Mouse (Mus musculus) midbrain, embryonic 14.5 days (tissue): ENCODE measurements around the gene Tfe3. TPM values are rescaled to one million over a fixed set of nuclear protein-coding genes. Genes with fewer than 3 reads are reported as not detected.
"Not testable (repeated sequence)": the region's sequence is repeated elsewhere in the genome, so short reads cannot be mapped to it uniquely, and the experiment has no call there.

Experiments used
- ATAC-seq: fragments of 200-750 bp; cut with Nextera tagmentation; 2 replicates; pipeline ENCODE4 v1.8.0; 2017; ENCODE audit warnings: moderate number of reproducible peaks, moderate library complexity; ENCODE audit not compliant: low FRiP score, low TSS enrichment
- DNase-seq: peaks from one replicate; pipeline ENCODE4 v3.0.0-alpha.2; 2015
- H3K27ac ChIP-seq: fragments of 300-500 bp; sonication (generic); replicated peaks from 2 replicates; pipeline ENCODE4 v1.5.1; 2014; ENCODE audit warnings: mild to moderate bottlenecking, low read depth, low read length, moderate library complexity
- H3K27me3 ChIP-seq: fragments of 300-500 bp; sonication (generic); 2 replicates; pipeline ENCODE4 v1.6.1; 2014; ENCODE audit warnings: low read length, control low read depth, mixed read lengths; ENCODE audit not compliant: control insufficient read depth, insufficient read depth
- H3K36me3 ChIP-seq: fragments of 300-500 bp; sonication (generic); 2 replicates; pipeline ENCODE4 v1.6.1; 2014; ENCODE audit warnings: low read length, control low read depth; ENCODE audit not compliant: control insufficient read depth, insufficient read depth
- H3K4me1 ChIP-seq: fragments of 300-500 bp; sonication (generic); 2 replicates; pipeline ENCODE4 v1.6.1; 2014; ENCODE audit warnings: mild to moderate bottlenecking, antibody characterized with exemption, low read length, control low read depth; ENCODE audit not compliant: control insufficient read depth, insufficient read depth
- H3K4me2 ChIP-seq: fragments of 300-500 bp; sonication (generic); 2 replicates; pipeline ENCODE4 v1.6.1; 2014; ENCODE audit warnings: mild to moderate bottlenecking, low read length, moderate library complexity
- H3K4me3 ChIP-seq: fragments of 300-500 bp; sonication (generic); replicated peaks from 2 replicates; pipeline ENCODE4 v1.5.1; 2014; ENCODE audit warnings: low read depth, low read length
- H3K9ac ChIP-seq: fragments of 300-500 bp; sonication (generic); replicated peaks from 2 replicates; pipeline ENCODE4 v1.6.1; 2014; ENCODE audit warnings: mild to moderate bottlenecking, low read length, moderate library complexity
- H3K9me3 ChIP-seq: fragments of 300-500 bp; sonication (generic); 2 replicates; pipeline ENCODE4 v1.6.1; 2016; ENCODE audit warnings: low read length, control low read depth, mixed read lengths; ENCODE audit not compliant: control insufficient read depth
- WGBS: fragments of 180-500 bp; shearing (Covaris S2); extraction: QIAGEN DNeasy Blood & Tissue Kit; methylation state at CpG from one replicate; pipeline ENCODE4 v1.1.7; 2014; 5-methylcytosine and 5-hydroxymethylcytosine counted together
- polyA plus RNA-seq: library from polyadenylated mRNA; unstranded; fragments of >200 nt; fragmentation: Nextera tagmentation; extraction: Ambion mirVana; gene quantifications from 2 replicates; pipeline ENCODE4 v1.2.1, GENCODE M21; 2014

The Tfe3 gene
- polyA plus RNA-seq, 1 experiment from 2014 or later: 21.7 TPM

DNA sequence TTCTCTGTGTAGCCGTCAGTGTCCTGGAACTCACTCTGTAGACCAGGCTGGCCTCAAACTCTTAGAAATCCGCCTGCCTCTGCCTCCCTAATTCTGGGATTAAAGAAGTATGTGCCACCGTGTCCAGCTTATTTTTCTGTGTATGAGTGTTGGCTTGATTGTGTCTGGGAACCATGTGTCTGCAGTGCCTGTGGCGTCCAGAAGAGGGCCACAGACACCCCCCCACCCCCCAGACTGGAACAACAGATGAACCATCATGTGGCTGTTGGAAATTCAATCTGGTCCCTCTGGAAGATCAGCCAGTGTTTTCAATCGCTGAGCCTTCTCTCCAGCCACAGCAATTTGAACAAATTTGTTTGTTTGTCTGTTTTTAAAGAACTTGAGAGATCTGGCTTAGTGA lies 18.9 kb upstream of the Tfe3 start:
- DNase-seq (no peak), ATAC-seq (no peak)

DNA sequence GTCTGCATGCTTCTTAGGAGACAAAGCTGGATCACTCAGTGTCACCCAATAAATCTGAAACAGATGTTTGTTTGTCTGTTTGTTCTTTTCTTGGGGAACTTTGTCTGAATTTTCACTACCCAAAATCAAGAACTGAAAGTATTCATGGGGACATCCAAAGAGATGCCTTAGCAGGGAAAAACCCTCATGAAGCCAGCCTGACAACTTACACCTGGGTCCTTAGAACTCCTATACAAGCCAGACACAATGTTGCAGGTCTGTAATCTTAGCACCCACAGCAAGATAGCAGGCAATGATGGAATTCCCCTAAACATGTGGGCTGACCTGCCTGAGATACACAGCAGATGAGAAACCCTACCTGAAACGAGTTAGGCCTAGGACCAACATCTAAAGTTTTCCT lies 17.4 kb upstream of the Tfe3 start:
- no peak for DNase-seq
- ATAC-seq: no peak
- no peaks in the 10 kb centered on the region for H3K9me3 ChIP-seq
- H3K4me3 ChIP-seq: no peak overlapping the region
- H3K36me3 ChIP-seq: no peaks in the 10 kb centered on the region
- H3K4me1 ChIP-seq: 0 out of 2 replicates have a peak, but pooled peaks cover 2% of the 10 kb centered on the region
- H3K27ac ChIP-seq: no peak overlapping the region
- H3K9ac ChIP-seq: no peak overlapping the region
- H3K27me3 ChIP-seq: no peaks in the 10 kb centered on the region
- WGBS: 69% methylated on average over 1 of the region's 1 CpGs
- no peak overlapping the region for H3K4me2 ChIP-seq

More for the DNA sequence above, 18.9 kb upstream of the Tfe3 start:
- no peak overlapping the region for H3K4me3 ChIP-seq
- no peaks in the 10 kb centered on the region for H3K27me3 ChIP-seq
- H3K36me3 ChIP-seq: no peaks in the 10 kb centered on the region
- H3K9ac ChIP-seq: no peak overlapping the region
- whole genome bisulfite sequencing: 55% methylated on average over 5 of the region's 5 CpGs
- no peaks in the 10 kb centered on the region for H3K9me3 ChIP-seq
- no peak overlapping the region for H3K27ac ChIP-seq
- H3K4me2 ChIP-seq: no peak overlapping the region
- no peaks in the 10 kb centered on the region for H3K4me1 ChIP-seq

DNA sequence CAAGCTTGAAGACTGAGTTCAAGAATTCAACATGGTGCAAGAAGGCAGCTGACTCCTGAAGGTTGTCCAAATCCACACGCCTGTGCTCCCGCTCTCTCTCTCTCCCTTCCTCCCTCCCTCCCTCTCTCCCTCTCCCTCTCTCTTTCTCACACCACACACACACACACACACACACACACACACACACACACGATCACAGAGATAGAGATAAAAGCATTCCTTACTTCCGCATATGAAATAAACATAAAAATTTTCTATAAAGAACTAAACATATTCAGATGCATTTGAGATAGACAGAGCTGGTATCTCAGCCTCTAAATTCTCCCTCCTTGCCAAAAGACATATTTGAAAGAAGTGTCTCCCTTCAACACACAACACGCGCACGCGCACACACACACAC lies 16.9 kb upstream of the Tfe3 start:
- Histone ChIP-seq H3K27me3 (no peaks in the 10 kb centered on the region), H3K4me3 (no peak overlapping the region), H3K36me3 (no peaks in the 10 kb centered on the region), H3K4me2 (no peak overlapping the region), H3K4me1 (0 out of 2 replicates have a peak, but pooled peaks cover 2% of the 10 kb centered on the region), H3K27ac (no peak overlapping the region), H3K9me3 (no peaks in the 10 kb centered on the region), H3K9ac (no peak overlapping the region)
- DNase-seq (no peak), ATAC-seq (no peak)
- 94% methylated on average over 8 of the region's 8 CpGs for WGBS

DNA sequence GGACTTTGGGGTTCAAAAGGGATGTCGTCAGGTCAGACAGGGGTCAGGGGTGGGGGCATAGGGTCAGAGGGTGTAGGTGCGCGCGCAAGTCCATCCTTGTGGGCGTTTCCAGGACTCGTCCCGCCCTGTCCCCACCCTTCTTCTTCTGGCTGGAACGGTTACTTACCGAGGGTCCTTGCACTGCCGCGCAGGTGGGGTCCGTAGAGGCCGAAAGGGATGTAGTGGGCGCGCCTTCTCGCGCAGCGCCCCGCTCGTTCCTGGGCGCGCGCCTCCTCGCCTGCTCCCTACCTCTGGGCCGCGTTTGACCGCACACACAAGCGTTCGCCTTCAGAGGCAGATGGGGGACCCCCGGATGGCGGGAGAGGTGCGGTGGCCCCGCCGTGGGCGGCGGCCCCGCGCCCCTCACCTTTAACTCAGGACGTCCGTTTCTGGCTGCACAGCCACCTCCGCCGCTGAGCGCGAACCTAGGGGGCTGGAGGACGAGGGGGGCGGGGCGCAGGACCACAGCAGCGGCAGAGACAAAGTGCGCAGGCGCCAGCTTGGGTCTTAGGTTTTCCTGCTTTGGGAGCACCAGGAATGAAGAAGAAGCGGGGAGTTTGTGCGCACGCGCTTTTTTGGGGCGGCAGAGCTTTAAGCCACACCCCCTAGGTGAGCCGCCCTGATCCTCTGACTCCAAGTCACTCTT lies 11.8 kb upstream of the Tfe3 start, which contains the start of gene Ccdc120:
Gene Ccdc120 (minus strand): TSS at position 474 of the 685 bp plus-strand sequence.
- WGBS: 16% methylated on average over 54 of the region's 56 CpGs
- DNase-seq (peak; percentile 94), ATAC-seq (peak; percentile 83)
- H3K4me2 ChIP-seq: peak within 1 kb of the TSS; percentile 55
- H3K27ac ChIP-seq: peak within 1 kb of the TSS; percentile 55; the same call in 1 of the 2 replicates
- no peaks in the 10 kb centered on the region for H3K9me3 ChIP-seq
- H3K27me3 ChIP-seq: no peaks in the 10 kb centered on the region
- H3K4me1 ChIP-seq: 0 out of 2 replicates have a peak, but pooled peaks cover 2% of the 10 kb centered on the region
- H3K4me3 ChIP-seq: peak within 1 kb of the TSS; percentile 57
- H3K9ac ChIP-seq: peak within 1 kb of the TSS; percentile 60
- no peaks in the 10 kb centered on the region for H3K36me3 ChIP-seq

DNA sequence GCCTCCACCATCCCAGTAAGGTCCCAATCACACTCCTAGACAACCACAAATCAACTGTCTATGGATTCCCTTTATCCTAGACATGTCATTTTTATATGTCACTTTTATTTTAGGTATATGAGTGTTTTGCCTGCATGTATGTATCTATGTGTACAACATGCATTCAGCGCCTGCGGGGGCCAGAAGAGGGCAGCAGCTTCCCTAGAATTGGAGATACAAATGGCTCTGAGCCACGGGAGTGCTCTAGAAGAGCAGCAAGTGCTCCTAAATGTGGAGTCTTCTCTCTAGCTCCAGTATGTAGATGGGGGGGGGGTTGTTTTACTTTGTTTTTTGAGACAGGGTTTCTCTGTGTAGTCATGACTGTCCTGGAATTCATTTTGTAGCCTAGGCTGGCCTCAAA lies 8.7 kb upstream of the Tfe3 start:
- ATAC-seq: not testable (repeated sequence)

DNA sequence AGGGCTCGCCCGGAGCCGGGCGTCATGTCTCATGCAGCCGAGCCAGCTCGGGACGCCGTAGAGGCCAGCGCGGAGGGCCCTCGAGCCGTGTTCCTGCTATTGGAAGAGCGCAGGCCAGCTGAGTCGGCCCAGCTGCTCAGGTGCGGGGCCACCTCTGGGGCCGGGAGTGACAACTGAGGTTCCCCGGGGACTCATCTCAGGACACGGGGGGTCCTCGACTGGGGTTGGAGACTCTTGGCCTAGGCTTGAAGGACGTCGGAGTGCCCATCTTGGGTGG lies 499 bp downstream of the Tfe3 start:
- Histone ChIP-seq H3K36me3 (peaks cover 5% of the 10 kb centered on the region; the same call in 1 of the 2 replicates), H3K9me3 (no peaks in the 10 kb centered on the region), H3K4me1 (0 out of 2 replicates have a peak, but pooled peaks cover 6% of the 10 kb centered on the region), H3K4me2 (peak overlapping the region; percentile 63), H3K27me3 (no peaks in the 10 kb centered on the region), H3K9ac (peak overlapping the region; percentile 58), H3K4me3 (peak overlapping the region; percentile 55), H3K27ac (0 out of 2 replicates have a peak overlapping the region, but pooled peaks have one; percentile 37)
- ATAC-seq (peak; percentile 41), DNase-seq (no peak)
- WGBS: 19% methylated on average over 21 of the region's 21 CpGs

More for the DNA sequence above, 8.7 kb upstream of the Tfe3 start:
- DNase-seq, H3K27me3 ChIP-seq, H3K9ac ChIP-seq, H3K4me2 ChIP-seq, H3K4me1 ChIP-seq, H3K9me3 ChIP-seq, H3K4me3 ChIP-seq, H3K36me3 ChIP-seq, H3K27ac ChIP-seq: not testable (repeated sequence)
- WGBS: 13% methylated on average over 3 of the region's 3 CpGs

DNA sequence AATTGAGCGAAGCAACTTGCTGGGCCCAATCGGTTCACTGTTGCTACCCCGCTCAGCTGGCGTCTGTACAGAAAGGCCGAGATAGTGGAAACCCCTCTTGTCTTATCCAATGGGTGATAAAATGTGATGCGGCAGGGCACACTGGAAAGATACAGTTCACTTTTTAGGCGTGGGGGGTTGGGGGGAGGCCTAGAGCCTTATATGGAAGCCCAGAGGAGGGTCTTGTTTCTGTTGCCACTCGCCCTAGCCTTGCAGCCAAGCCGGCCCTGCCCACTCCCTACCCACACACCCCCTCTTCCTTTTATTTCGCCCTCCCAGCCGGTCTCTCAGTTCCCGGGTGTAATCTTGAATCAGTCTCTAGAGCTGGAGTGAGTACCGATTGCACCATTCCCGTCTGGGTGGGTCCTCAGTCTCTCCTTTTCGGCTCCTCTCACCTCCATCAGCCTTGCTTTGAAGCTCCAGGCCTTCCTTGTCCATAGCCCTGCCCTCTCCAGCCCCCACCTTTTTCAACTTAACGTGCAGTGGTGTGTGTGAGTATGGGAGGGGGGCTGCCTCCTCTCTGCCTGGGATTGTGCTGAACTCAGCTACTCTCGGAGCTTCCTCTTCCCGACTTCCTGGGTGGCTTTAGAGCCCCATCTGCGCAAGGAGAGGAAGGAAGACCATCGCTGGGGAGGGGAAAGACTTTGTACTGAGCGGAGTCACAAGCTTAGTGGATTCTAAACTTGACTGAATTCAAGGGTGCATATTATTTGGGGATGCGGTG lies 1.5 kb downstream of the Tfe3 start:
- H3K4me3 ChIP-seq: peak overlapping the region; percentile 55
- peak overlapping the region; percentile 58; the same call in 1 of the 2 replicates for H3K9ac ChIP-seq
- H3K36me3 ChIP-seq: peaks cover 14% of the 10 kb centered on the region; the same call in 1 of the 2 replicates
- ATAC-seq (no peak), DNase-seq (peak; percentile 31)
- no peak overlapping the region for H3K27ac ChIP-seq
- no peaks in the 10 kb centered on the region for H3K27me3 ChIP-seq
- 17% methylated on average over 21 of the region's 22 CpGs for WGBS
- H3K4me2 ChIP-seq: peak overlapping the region; percentile 63
- no peaks in the 10 kb centered on the region for H3K9me3 ChIP-seq
- 0 out of 2 replicates have a peak, but pooled peaks cover 6% of the 10 kb centered on the region for H3K4me1 ChIP-seq

DNA sequence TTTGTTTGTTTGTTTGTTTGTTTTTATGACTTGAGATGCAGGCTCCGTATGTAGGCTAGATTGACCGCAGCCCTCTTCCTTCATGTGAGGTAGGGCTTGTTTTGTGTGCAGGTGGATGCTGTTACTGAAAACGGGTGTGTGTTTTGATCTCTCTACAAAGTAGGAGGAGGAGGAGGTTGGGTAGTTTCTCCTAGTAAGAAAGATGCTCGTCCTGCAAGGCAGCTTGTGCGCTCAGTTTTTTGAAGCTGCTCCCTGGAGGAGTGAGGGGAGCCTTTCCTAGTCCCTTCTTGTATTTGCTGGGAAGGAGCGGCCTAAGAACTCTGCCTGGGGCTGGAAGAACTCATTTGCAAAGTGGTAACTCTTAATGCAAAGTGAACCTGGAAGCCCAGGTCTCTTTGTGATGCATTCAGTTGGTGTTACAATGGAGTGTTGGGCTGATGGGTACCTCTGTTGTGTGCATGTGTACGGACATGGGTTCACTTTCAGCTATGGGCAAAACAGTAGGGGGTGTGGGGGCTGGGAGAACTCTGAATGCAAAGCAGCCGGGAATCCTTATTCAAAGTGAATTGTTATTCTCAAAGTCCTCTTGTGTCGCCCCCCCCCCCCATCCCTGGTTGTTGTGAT lies 2.4 kb downstream of the Tfe3 start:
- ATAC-seq: no peak
- Histone ChIP-seq H3K27ac (no peak overlapping the region), H3K4me1 (0 out of 2 replicates have a peak, but pooled peaks cover 6% of the 10 kb centered on the region), H3K36me3 (peaks cover 16% of the 10 kb centered on the region; the same call in 1 of the 2 replicates), H3K4me2 (peak overlapping the region; percentile 63), H3K9ac (no peak overlapping the region), H3K27me3 (no peaks in the 10 kb centered on the region), H3K9me3 (no peaks in the 10 kb centered on the region), H3K4me3 (peak overlapping the region; percentile 55)
- WGBS: 18% methylated on average over 9 of the region's 9 CpGs
- DNase-seq: no peak
